Mouse (Mus musculus) embryonic facial prominence, embryonic 11.5 days (tissue): ENCODE results near the gene Bud13. TPM values are rescaled to one million over a fixed set of nuclear protein-coding genes. Genes with fewer than 3 reads are reported as not detected.
"Not testable (repeated sequence)": the region's sequence is repeated elsewhere in the genome, so short reads cannot be mapped to it uniquely, and the experiment has no call there.

Experiments used
- ATAC-seq: fragments of 200-750 bp; cut with Nextera tagmentation; replicated peaks from 2 replicates; pipeline ENCODE4 v1.8.0; 2017; ENCODE audit warnings: low read depth; ENCODE audit not compliant: insufficient number of reproducible peaks, low FRiP score, low TSS enrichment
- DNase-seq: peaks from one replicate; pipeline ENCODE4 v3.0.0-alpha.2; 2015; ENCODE audit warnings: low spot score
- H3K27ac ChIP-seq: fragments of 300-500 bp; sonication (generic); replicated peaks from 2 replicates; pipeline ENCODE4 v1.5.1; 2014; ENCODE audit warnings: mild to moderate bottlenecking, low read depth, low read length, control low read depth
- H3K27me3 ChIP-seq: fragments of 300-500 bp; sonication (generic); 2 replicates; pipeline ENCODE4 v1.6.1; 2014; ENCODE audit warnings: mild to moderate bottlenecking, low read length, moderate library complexity, mixed read lengths; ENCODE audit not compliant: control insufficient read depth, insufficient read depth
- H3K36me3 ChIP-seq: fragments of 300-500 bp; sonication (generic); replicated peaks from 2 replicates; pipeline ENCODE4 v1.6.1; 2014; ENCODE audit warnings: low read depth, mild to moderate bottlenecking, low read length, moderate library complexity, mixed read lengths; ENCODE audit not compliant: control insufficient read depth, insufficient read depth
- H3K4me1 ChIP-seq: fragments of 300-500 bp; sonication (generic); 2 replicates; pipeline ENCODE4 v1.6.1; 2014; ENCODE audit warnings: low read length, mixed read lengths; ENCODE audit not compliant: control insufficient read depth, insufficient read depth
- H3K4me2 ChIP-seq: fragments of 300-500 bp; sonication (generic); 2 replicates; pipeline ENCODE4 v1.6.1; 2014; ENCODE audit warnings: low read depth, mild to moderate bottlenecking, control low read depth, low read length, moderate library complexity
- H3K4me3 ChIP-seq: fragments of 300-500 bp; sonication (generic); 2 replicates; pipeline ENCODE4 v1.5.1; 2014; ENCODE audit warnings: low read depth, low read length, control low read depth
- H3K9ac ChIP-seq: fragments of 300-500 bp; sonication (generic); replicated peaks from 2 replicates; pipeline ENCODE4 v1.6.1; 2014; ENCODE audit warnings: mild to moderate bottlenecking, control low read depth, low read length
- H3K9me3 ChIP-seq: fragments of 300-500 bp; sonication (generic); replicated peaks from 2 replicates; pipeline ENCODE4 v1.6.1; 2016; ENCODE audit warnings: mild to moderate bottlenecking, low read length, inconsistent platforms, mixed read lengths; ENCODE audit not compliant: control insufficient read depth
- WGBS: fragments of 180-500 bp; shearing (Covaris S2); extraction: QIAGEN DNeasy Blood & Tissue Kit; methylation state at CpG from one replicate; pipeline ENCODE4 v1.1.7; 2014; 5-methylcytosine and 5-hydroxymethylcytosine counted together
- polyA plus RNA-seq: library from polyadenylated mRNA; unstranded; fragments of >200 nt; fragmentation: Nextera tagmentation; extraction: Ambion mirVana; gene quantifications from 2 replicates; pipeline ENCODE4 v1.2.1, GENCODE M21; 2014

Gene Bud13
- polyA plus RNA-seq, 1 experiment from 2014 or later: 34.4 TPM

DNA sequence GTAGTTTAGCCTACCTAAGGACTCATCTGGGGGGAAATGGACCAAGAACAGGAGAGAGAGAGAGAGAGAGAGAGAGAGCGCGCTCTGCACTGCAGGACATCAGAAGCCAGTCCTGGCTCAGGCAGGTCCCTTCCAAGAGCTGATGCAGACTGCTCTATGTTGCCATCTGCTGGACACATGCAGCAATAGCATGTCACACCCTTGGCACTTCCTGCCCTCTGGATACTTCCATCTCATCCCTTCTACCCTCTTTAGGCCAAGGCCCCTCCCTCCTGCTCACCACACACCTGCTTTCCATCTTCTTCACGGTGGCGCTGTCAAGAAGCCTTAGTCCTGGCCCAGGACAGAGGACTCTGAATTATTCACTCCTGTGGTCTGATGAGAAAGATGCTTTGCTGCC is 31.7 kb downstream of the Bud13 start:
- 7% methylated on average over 4 of the region's 4 CpGs for WGBS
- Histone ChIP-seq H3K4me3 (no peak overlapping the region), H3K27me3 (no peaks in the 10 kb centered on the region), H3K9ac (no peak overlapping the region), H3K36me3 (no peaks in the 10 kb centered on the region), H3K27ac (no peak overlapping the region), H3K4me2 (no peak overlapping the region), H3K4me1 (no peaks in the 10 kb centered on the region), H3K9me3 (no peaks in the 10 kb centered on the region)
- peak; percentile 85 for DNase-seq
- ATAC-seq: no peak

DNA sequence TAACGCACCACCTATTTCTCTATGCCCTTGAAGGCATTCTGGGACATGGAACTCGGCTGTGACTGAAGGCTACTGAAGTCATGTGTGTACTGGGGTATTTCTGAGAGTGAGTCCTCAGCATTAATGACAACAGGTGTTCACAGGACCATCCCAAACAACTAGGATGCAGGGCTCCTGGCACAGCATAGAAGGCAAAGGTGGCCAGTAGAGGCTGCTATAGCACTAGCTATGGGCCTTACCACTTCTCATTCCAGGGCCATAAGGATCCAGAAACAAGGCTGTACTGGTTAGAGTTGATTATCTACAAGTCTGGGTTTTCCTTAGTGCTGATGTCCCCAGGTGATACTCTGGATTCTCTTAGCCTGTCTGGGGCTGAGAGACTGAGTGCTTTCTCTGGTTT is 32.1 kb downstream of the Bud13 start:
- Histone ChIP-seq H3K9ac (no peak overlapping the region), H3K27me3 (no peaks in the 10 kb centered on the region), H3K4me2 (no peak overlapping the region), H3K4me1 (no peaks in the 10 kb centered on the region), H3K27ac (no peak overlapping the region), H3K36me3 (no peaks in the 10 kb centered on the region), H3K9me3 (no peaks in the 10 kb centered on the region), H3K4me3 (no peak overlapping the region)
- 48% methylated on average over 2 of the region's 2 CpGs for WGBS
- DNase-seq: no peak
- no peak for ATAC-seq

DNA sequence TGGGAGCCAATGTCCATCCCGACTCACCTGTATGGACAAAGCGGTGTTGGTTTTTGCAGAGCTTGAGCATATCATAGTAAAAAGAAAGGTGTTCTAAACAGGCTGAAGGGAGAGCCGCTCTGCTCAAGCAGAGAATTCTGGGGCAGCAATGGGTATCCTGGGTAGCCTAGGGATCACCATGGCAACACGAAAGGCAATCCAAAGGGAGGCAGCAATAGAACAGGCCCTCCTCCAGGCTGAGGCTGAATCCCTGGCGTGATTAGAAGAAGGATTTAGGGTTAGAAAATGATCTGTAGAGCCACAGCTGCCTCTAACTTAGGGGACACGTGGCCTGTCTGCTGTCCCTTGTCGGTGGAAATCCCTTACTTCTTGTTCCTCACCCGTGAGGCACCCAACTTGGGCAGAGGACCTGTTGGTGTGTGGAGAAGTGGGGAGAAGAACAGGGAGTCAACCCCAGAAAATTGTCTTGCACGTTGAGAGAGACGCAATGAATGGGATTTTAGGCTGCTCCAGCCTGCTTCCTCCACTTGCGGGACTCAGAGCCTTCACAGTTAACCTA is 33.1 kb downstream of the Bud13 start:
- Histone ChIP-seq H3K4me2 (no peak overlapping the region), H3K27me3 (no peaks in the 10 kb centered on the region), H3K36me3 (no peaks in the 10 kb centered on the region), H3K4me3 (no peak overlapping the region), H3K4me1 (no peaks in the 10 kb centered on the region), H3K27ac (no peak overlapping the region), H3K9ac (no peak overlapping the region; the same call in 1 of the 2 replicates), H3K9me3 (no peaks in the 10 kb centered on the region)
- peak; percentile 28 for DNase-seq
- no peak for ATAC-seq
- 39% methylated on average over 11 of the region's 11 CpGs for WGBS

DNA sequence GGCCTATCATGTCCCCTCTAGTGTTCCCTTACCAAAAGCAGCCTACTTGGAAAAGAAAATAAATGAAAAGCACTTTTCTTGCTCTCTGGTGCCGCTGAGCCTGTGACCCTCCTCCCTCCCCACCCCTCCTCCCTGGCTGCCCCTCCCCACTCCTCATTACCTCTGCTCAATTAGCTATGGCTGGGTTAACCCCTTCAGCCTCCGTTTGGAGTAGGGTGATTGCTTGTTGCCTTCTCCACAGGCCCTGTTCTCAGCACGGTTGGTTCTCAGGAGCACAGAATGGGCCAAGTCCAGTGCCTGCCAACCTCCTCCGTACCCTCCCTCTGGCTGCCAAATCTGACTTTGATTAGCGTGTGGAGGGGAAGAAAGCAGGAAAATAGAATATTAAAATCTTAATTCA is 33.6 kb downstream of the Bud13 start:
- WGBS: 13% methylated on average over 5 of the region's 5 CpGs
- Histone ChIP-seq H3K27ac (no peak overlapping the region), H3K4me1 (no peaks in the 10 kb centered on the region), H3K9ac (no peak overlapping the region), H3K9me3 (no peaks in the 10 kb centered on the region), H3K27me3 (no peaks in the 10 kb centered on the region), H3K4me3 (no peak overlapping the region), H3K4me2 (no peak overlapping the region), H3K36me3 (no peaks in the 10 kb centered on the region)
- ATAC-seq (no peak), DNase-seq (peak; percentile 48)

DNA sequence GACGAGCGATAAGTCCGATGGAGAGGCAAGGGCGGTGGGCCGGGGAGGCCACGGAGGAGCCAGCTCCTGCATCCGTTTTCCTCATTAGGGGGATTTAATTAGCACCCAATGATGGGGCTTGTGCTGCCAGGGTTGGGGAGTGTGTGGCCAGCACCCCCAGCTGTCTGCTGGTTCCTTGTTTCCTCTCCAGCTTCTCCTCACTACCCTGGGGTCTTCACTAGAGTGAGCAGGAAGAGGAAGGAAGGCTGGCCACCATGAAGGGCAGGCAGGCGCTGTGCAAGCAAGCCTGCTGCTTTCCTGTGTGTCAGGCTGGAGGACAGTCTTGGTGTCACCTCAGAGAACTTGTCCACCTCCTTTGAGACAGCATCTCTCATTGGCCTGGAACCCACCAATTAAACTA is 34.1 kb downstream of the Bud13 start:
- 55% methylated on average over 8 of the region's 8 CpGs for WGBS
- H3K36me3 ChIP-seq: no peaks in the 10 kb centered on the region
- no peak overlapping the region for H3K27ac ChIP-seq
- DNase-seq (no peak), ATAC-seq (no peak)
- H3K27me3 ChIP-seq: no peaks in the 10 kb centered on the region
- no peak overlapping the region for H3K4me3 ChIP-seq
- H3K9me3 ChIP-seq: no peaks in the 10 kb centered on the region
- H3K4me1 ChIP-seq: no peaks in the 10 kb centered on the region
- H3K4me2 ChIP-seq: no peak overlapping the region
- no peak overlapping the region for H3K9ac ChIP-seq

DNA sequence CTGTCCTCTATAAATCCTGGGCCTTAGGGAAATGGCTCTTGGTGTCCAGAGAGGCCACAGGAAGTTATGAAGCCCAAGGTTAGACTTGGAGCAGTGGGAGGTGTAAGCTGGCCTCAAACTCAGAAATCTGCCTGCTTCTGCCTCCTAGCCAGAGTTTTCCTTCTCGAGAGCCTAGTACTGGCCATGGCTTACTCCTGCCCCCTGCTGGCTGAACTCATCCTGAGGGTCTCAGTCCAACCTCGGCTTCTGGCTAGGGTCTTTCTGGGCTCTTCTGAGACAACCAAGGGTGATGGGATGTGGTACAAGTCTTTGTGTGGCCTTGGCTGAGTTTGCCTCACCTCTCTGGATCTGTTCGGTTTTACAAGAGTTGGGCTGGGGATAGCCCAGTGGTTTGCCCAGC is 35.1 kb downstream of the Bud13 start:
- no peaks in the 10 kb centered on the region for H3K9me3 ChIP-seq
- WGBS: 86% methylated on average over 3 of the region's 3 CpGs
- no peak overlapping the region for H3K4me3 ChIP-seq
- H3K27ac ChIP-seq: no peak overlapping the region
- ATAC-seq (no peak), DNase-seq (no peak)
- no peak overlapping the region for H3K9ac ChIP-seq
- H3K4me1 ChIP-seq: no peaks in the 10 kb centered on the region
- H3K36me3 ChIP-seq: no peaks in the 10 kb centered on the region
- H3K27me3 ChIP-seq: no peaks in the 10 kb centered on the region
- H3K4me2 ChIP-seq: no peak overlapping the region

DNA sequence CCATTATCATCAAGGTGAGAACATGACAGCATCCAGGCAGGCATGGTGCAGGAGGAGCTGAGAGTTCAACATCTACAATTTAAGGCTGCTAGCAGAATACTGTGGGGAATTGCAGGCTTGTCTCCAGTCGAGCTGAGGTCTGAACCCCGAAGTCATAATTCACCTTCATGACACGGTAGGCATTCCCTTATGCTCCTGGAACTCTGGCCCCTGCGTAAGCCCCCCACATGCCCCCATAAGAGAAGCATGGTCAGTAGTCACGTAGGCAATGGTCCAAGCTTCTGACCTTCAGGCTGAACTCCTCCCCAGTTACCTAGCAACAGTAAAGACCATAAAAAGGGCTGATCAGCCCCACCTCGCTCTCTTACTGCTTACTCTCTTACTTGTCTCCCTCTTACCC is 37.1 kb downstream of the Bud13 start, which contains the start of gene 4931429L15Rik:
Gene 4931429L15Rik, minus strand, starts transcription at position 101 of the 400 bp plus-strand sequence.
- WGBS: 85% methylated on average over 6 of the region's 6 CpGs
- ATAC-seq, DNase-seq: not testable (repeated sequence)

DNA sequence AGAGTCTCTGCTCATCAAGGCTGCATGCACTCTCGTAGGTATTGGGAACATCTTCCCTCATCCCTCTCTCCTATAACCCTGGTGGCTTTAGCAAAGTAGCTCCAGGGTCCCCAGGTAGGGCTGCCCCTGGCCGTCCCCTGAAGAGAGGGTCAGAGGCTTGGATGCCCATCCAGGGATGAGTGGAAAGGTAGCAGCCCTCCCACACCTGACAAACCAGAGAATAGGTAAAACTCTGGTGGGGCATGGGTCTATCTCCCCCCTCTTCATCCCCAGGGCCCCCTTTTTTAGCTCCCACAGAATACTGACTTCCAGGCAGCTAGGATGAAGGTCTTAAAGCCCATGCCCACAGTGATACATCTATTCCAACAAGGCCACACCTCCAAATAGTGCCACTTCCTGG is 37.7 kb downstream of the Bud13 start:
- Histone ChIP-seq H3K9ac (no peak overlapping the region), H3K36me3 (no peaks in the 10 kb centered on the region), H3K9me3 (no peaks in the 10 kb centered on the region), H3K4me1 (no peaks in the 10 kb centered on the region), H3K4me3 (no peak overlapping the region), H3K4me2 (no peak overlapping the region), H3K27ac (no peak overlapping the region), H3K27me3 (no peaks in the 10 kb centered on the region)
- ATAC-seq: no peak
- WGBS: 78% methylated on average over 2 of the region's 2 CpGs
- DNase-seq: no peak

More for the DNA sequence above, 37.1 kb downstream of the Bud13 start, which contains the start of gene 4931429L15Rik:
- H3K36me3 ChIP-seq, H3K9me3 ChIP-seq, H3K4me3 ChIP-seq, H3K4me1 ChIP-seq, H3K4me2 ChIP-seq, H3K9ac ChIP-seq, H3K27ac ChIP-seq, H3K27me3 ChIP-seq: not testable (repeated sequence)
